Mouse (Mus musculus) myocyte (in vitro differentiated cells): ENCODE data around the gene Anks1b.

Source experiments
- MAX ChIP-seq: IDR thresholded peaks from one replicate; pipeline ENCODE4 v1.6.1; 2011; ENCODE audit warnings: low read depth, mild to moderate bottlenecking, control low read depth
- POLR2A ChIP-seq: IDR thresholded peaks from one replicate; pipeline ENCODE4 v1.6.1; 2011; ENCODE audit warnings: low read depth, mild to moderate bottlenecking, control low read depth, moderate library complexity; ENCODE audit not compliant: insufficient read length

DNA sequence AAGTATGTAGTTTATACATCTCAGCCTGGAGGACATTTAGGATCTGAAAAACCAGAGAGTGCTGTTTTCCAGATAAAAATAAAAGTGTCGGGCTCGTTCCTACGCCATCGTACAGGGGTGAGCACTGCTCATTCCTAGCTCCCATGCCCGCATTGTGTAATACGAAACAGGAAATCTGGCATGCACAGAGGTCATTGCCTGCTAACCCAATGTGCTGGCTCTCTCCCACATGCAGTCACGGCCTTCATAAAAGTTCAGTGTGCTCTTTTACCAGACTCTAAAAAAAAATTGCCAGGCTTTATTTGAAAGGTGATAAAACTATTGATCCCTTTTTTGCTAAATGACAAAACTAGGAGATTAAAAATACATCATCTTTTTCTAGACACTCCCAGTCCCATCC is 689.6 kb downstream of the Anks1b start:
- TF ChIP-seq POLR2A (no peak), MAX (no peak)
